Mouse (Mus musculus): ENCODE results near the gene Iqcn.

DNA sequence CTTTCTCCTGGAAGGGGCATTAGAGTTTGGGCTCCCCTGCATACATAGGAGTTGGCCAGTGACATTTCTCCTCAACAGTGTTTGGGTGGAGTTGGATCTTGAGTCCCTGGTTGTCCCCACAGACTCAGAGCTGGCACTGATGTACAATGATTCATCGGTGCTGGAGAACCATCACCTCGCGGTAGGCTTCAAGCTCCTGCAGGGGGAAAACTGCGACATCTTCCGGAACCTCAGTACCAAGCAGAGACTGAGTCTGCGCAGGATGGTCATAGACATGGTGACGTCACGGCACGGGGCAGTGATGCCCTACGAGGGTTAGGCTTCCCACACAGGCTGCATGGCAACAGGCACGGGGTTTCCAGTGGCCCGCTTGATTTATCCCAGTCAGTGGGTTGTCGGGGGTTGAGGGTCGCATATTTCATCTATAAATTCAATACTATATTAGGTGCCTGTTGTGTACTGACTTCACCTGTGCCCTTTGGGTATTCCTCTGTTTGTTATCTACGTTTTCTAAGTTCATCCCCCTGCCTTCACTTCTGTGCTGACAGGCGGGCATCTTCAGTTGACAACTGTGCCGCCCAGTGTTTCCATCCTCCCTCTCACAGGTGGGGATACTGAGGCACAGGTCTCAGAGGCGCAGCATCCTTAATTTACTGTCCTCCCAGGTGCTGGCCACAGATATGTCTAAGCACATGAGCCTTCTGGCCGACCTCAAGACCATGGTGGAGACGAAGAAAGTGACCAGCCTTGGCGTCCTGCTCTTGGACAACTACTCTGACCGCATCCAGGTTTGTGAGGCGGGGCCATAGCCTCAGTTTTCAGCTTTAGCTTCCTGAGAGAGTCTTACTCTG is 45.2 kb downstream of the Iqcn start:
- TF ChIP-seq CTCF (IDR thresholded peaks at IDR 0.05; ENCODE audit: low read depth, low read length) (no peak), POLR2A (IDR thresholded peaks at IDR 0.05; ENCODE audit: borderline replicate concordance, low read depth, low read length) (no peak)
